Mouse (Mus musculus) liver, adult 2 months (tissue): ENCODE results near the gene Gxylt2.

ENCODE experiments used
- CTCF ChIP-seq: fragments of 200-500 bp; IDR thresholded peaks from 2 replicates; pipeline ENCODE4 v1.5.1; 2011; ENCODE audit warnings: low read depth, low read length, control low read depth
- POLR2A ChIP-seq: fragments of 200-500 bp; IDR thresholded peaks from 2 replicates; pipeline ENCODE4 v1.6.1; 2011; ENCODE audit warnings: low read length, control low read depth; ENCODE audit not compliant: insufficient read depth; ENCODE audit errors: extremely low read depth

- TF ChIP-seq POLR2A (no peak), CTCF (no peak)
These were observed 29.8 kb downstream of the Gxylt2 start for GRCm38 (mm10) chr6:100734321-100734720.
